Mouse (Mus musculus) CD8-positive naive resting alpha-beta T cell, adult 2 months (primary cell): ENCODE results near the gene Cfb.
"Not testable (repeated sequence)": the region's sequence is repeated elsewhere in the genome, so short reads cannot be mapped to it uniquely, and the experiment has no call there.

ENCODE experiments used
- DNase-seq, 2 experiments: peaks; one replicate each; pipeline ENCODE4 v3.0.0; 2022; ENCODE audit warnings: low read depth in 2 of 2, low spot score in 2 of 2

The Cfb gene

GRCm38 (mm10) chr17:34862416-34863081 lies at the start of gene Cfb:
TSS of gene Cfb (minus strand) at chr17:34862518.
- DNase-seq = no peak

- peak; percentile 93 for DNase-seq
Observed at GRCm38 (mm10) chr17:34911945-34912351, 49.6 kb upstream of the Cfb start.

- no peak for DNase-seq
Observed at GRCm38 (mm10) chr17:34910982-34911381, 48.7 kb upstream of the Cfb start.

- no peak for DNase-seq
Observed at GRCm38 (mm10) chr17:34902895-34903294, 40.6 kb upstream of the Cfb start.

GRCm38 (mm10) chr17:34901948-34902347 lies 39.6 kb upstream of the Cfb start:
- not testable (repeated sequence) for DNase-seq

- not testable (repeated sequence) for DNase-seq
Observed at GRCm38 (mm10) chr17:34900826-34901225, 38.5 kb upstream of the Cfb start.

GRCm38 (mm10) chr17:34899890-34900243 lies 37.5 kb upstream of the Cfb start:
- DNase-seq = no peak

DNA sequence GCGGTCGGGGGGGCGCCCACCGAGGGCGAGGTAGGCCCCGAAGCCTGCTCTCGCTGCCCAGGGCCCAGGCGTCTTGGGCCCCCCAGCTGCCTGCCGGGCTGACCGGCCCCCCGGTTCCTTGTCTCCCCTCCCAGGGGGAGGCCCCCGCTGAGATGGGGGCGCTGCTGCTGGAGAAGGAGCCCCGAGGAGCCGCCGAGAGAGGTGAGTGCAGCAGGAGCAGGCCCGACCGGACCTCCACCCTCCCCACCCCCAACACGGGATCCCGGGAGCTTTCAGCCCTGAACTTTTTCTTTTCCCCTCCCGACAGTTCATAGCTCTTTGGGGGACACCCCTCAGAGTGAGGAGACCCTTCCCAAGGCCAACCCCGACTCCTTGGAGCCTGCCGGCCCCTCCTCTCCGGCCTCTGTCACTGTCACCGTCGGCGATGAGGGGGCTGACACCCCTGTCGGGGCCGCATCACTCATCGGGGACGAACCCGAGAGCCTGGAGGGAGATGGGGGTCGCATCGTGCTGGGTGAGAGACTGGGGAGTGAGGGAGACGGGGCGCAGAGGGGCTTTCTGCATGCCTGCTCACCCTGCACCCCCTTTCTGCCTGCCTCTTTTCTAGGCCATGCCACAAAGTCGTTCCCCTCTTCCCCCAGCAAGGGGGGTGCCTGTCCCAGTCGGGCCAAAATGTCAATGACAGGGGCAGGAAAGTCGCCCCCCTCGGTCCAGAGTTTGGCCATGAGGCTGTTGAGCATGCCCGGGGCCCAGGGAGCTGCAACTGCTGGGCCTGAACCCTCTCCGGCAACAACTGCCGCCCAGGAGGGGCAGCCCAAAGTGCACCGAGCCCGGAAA lies 37.0 kb upstream of the Cfb start:
- DNase-seq = peak; percentile 13 to 28

- no peak for DNase-seq
Observed at GRCm38 (mm10) chr17:34898706-34899052, 36.4 kb upstream of the Cfb start.

- peak; percentile 41 to 57 for DNase-seq
Observed at GRCm38 (mm10) chr17:34898160-34898586, 35.9 kb upstream of the Cfb start, which contains the start of the genes C2 and Ehmt2. TSS of gene C2 (minus strand) at chr17:34898265. TSS of gene Ehmt2 (plus strand) at chr17:34898469.

- DNase-seq = no peak
Observed at GRCm38 (mm10) chr17:34897373-34898159, 35.2 kb upstream of the Cfb start.

DNA sequence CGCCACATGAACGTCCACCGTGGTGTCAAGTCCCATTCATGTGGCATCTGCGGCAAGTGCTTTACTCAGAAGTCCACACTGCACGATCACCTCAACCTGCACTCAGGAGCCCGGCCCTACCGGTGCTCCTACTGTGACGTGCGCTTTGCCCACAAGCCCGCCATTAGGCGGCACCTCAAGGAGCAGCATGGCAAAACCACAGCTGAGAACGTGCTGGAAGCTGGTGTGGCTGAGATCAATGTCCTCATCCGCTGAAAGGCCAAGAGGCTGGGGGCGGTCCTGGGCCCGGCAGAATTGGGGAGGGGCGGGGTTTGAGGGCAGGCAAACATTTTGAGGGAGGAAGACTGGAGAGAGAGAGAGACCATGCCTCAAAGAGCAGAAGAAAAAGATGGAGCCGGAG lies 34.0 kb upstream of the Cfb start:
- DNase-seq = peak; percentile 65 to 70

DNA sequence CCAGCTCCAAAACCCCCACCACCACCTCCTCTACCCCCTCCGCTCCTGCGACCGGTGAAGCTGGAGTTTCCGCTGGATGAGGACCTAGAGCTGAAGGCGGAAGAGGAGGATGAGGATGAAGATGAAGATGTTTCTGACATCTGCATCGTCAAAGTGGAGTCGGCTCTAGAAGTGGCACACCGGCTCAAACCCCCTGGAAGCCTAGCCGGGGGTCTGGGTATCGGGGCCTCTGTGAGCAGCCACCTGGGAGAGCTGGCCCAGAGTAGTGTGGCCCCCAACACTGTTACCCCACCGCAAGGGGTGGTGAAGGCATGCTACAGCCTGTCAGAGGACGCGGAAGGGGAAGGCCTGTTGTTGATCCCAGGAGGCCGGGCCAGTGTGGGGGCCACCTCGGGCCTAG lies 33.4 kb upstream of the Cfb start:
- no peak for DNase-seq

- peak; percentile 21 to 35 for DNase-seq
Observed at GRCm38 (mm10) chr17:34894801-34895530, 32.6 kb upstream of the Cfb start.

- DNase-seq = peak; percentile 64 to 74
Observed at GRCm38 (mm10) chr17:34894074-34894597, 31.8 kb upstream of the Cfb start.

- no peak for DNase-seq
Observed at GRCm38 (mm10) chr17:34893072-34893824, 30.9 kb upstream of the Cfb start.

DNA sequence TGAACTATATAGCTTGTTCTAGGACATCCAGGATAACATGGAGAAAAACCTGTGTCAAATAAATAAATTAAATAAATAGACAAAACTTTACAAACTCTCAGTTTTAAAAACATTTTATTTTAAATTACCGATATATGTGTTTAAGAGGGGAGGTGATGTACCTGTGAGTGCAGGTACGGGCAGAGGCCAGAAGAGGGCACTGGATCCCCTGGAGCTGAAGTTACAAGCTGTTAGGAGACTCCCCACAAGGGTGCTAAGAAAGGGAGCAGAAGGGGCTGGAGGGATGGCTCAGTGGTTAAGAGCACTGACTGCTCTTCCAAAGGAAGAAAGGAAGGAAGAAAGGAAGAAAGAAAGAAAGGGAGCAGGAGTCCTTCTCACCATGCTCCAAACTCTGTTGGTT lies 29.1 kb upstream of the Cfb start:
- DNase-seq = no peak

DNA sequence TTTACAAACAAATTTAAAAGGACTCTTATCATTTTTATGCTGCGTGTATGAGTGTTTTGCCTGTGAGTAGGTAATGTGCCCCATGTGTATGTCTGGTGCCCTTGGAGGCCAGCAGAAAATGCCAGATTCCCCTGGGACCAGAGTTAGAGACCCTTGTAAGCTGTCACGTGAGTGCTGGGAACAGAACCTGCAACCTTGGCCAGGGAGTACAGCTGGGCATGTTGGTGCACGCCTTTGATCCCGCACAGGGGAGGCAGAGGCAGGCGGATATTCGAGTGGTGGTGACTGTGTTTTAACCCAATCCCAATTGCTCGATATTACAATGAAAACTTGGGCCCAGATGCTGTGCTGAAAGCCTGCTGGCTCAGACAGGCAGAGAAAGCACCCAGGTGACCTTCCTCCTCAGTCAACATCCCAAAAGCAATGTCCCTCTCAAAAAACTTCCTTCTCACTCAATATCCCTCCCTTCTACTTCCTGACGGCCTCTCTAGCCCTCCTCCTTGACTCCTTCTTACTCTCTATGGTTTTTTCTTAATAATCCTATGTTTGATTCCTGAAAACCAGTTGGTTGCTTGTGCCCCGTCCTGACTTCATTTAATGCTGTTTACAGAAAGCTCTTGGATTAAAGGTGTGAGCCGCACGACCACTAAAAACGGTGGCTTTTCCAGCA lies 27.9 kb upstream of the Cfb start:
- no peak for DNase-seq

- no peak for DNase-seq
Observed at GRCm38 (mm10) chr17:34887942-34888341, 25.6 kb upstream of the Cfb start.
